Mouse (Mus musculus): ENCODE results near the gene Klk1b22. TPM values are rescaled to one million over a fixed set of nuclear protein-coding genes. Genes with fewer than 3 reads are reported as not detected.
"Not testable (repeated sequence)": the region's sequence is repeated elsewhere in the genome, so short reads cannot be mapped to it uniquely, and the experiment has no call there.

The Klk1b22 gene
- polyA plus RNA-seq (2016; fragmentation: Nextera tagmentation; extraction: Ambion mirVana): not detected in 2 replicates

GRCm38 (mm10) chr7:44112373-44112772 is at the start of gene Klk1b22:
Gene Klk1b22 (plus strand): TSS chr7:44112673.
- Histone ChIP-seq H3K27me3 (no peaks in the 10 kb centered on the region), H3K4me3 (no peak within 1 kb of the TSS), H3K27ac (no peak within 1 kb of the TSS), H3K36me3 (no peaks in the 10 kb centered on the region), H3K9me3 (no peaks in the 10 kb centered on the region), H3K4me2 (replicated peaks) (no peak within 1 kb of the TSS), H3K4me1 (no peaks in the 10 kb centered on the region), H3K9ac (no peak within 1 kb of the TSS)
- no peak for ATAC-seq (ENCODE audit: insufficient number of reproducible peaks, insufficient read depth, low FRiP score, low TSS enrichment)
- WGBS: 62% methylated on average over 4 of the region's 4 CpGs

DNA sequence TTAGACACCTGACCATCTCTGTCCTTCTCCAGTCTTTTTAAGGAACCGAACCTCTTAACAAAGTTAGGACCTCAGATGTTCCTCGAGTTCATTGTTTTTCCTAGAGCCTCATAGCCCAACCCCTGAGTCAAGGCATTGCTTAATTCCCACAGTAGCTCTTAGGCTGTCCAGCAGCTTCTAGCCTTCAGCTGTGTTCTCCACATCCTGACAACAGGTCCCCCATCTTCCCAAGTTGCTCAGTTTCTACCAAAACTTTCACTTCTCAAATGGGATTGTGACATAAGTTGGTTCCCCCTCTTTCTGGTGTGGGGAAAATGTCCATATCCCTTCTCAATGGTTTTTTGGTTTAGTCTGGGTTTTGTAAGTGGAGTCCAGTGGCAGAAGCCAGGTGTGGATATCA is 40.4 kb upstream of the Klk1b22 start:
- H3K36me3 ChIP-seq: no peaks in the 10 kb centered on the region
- H3K4me3 ChIP-seq: no peak overlapping the region
- no peak overlapping the region for H3K4me2 ChIP-seq (replicated peaks)
- no peak overlapping the region for H3K27ac ChIP-seq
- WGBS: 73% methylated on average over 2 of the region's 2 CpGs
- no peaks in the 10 kb centered on the region for H3K4me1 ChIP-seq
- no peak overlapping the region for H3K9ac ChIP-seq
- H3K9me3 ChIP-seq: no peaks in the 10 kb centered on the region
- no peaks in the 10 kb centered on the region for H3K27me3 ChIP-seq
- no peak for ATAC-seq (ENCODE audit: insufficient number of reproducible peaks, insufficient read depth, low FRiP score, low TSS enrichment)

GRCm38 (mm10) chr7:44077703-44078102 is 34.8 kb upstream of the Klk1b22 start:
- no peak overlapping the region for H3K27ac ChIP-seq
- H3K4me1 ChIP-seq: no peaks in the 10 kb centered on the region
- ATAC-seq (ENCODE audit: insufficient number of reproducible peaks, insufficient read depth, low FRiP score, low TSS enrichment): no peak
- no peaks in the 10 kb centered on the region for H3K27me3 ChIP-seq
- H3K9ac ChIP-seq: no peak overlapping the region
- H3K4me2 ChIP-seq (replicated peaks): no peak overlapping the region
- no CpG with 5 or more reads among the region's 1 CpGs for WGBS
- no peaks in the 10 kb centered on the region for H3K36me3 ChIP-seq
- no peak overlapping the region for H3K4me3 ChIP-seq
- no peaks in the 10 kb centered on the region for H3K9me3 ChIP-seq

DNA sequence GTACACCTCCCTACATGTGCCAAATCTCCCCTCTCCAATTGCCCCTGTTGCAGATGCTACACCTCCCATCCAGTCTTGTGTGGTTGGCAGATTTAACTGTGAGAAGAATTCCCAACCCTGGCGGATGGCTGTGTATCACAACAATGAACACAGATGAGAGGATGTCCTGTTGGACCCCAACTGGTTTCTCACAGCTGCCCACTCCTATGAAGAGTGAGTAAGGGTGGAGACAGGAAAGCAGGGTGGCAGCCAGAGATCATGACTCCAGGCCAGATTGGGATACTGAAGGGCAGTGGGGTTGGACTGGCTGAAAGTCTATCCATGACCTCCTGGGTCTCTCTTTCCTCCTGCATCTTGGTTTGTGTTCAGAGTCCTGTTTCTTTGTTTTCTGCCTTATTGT is 16.4 kb upstream of the Klk1b22 start:
- no peak overlapping the region for H3K27ac ChIP-seq
- no peak overlapping the region for H3K4me3 ChIP-seq
- no peaks in the 10 kb centered on the region for H3K36me3 ChIP-seq
- no peak overlapping the region for H3K9ac ChIP-seq
- no peaks in the 10 kb centered on the region for H3K27me3 ChIP-seq
- ATAC-seq (ENCODE audit: insufficient number of reproducible peaks, insufficient read depth, low FRiP score, low TSS enrichment): no peak
- H3K4me1 ChIP-seq: no peaks in the 10 kb centered on the region
- H3K9me3 ChIP-seq: no peaks in the 10 kb centered on the region
- WGBS: 82% methylated on average over 1 of the region's 1 CpGs
- no peak overlapping the region for H3K4me2 ChIP-seq (replicated peaks)

DNA sequence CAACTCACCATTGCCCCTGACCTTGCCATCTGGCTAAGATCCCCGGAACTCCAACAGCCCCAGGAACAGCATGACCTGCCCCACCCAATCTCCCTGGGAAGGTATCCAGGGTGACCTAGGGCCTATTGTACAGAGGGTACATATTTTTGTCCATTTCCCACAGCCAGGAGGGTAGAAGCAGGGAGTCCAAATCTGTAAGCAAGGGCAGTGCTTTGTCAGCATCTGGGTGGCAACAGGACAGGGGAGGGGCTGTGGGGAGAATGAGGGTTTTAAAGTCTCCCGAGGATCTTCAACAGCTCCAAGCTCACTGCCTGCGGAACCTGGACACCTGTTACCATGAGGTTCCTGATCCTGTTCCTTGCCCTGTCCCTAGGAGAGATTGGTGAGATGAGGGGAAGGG is 10.4 kb upstream of the Klk1b22 start, which contains the start of gene Klk1b21:
Klk1b21 (plus strand) TSS at position 301 of the 400 bp plus-strand sequence.
- H3K9me3 ChIP-seq; ATAC-seq (ENCODE audit: insufficient number of reproducible peaks, insufficient read depth, low FRiP score, low TSS enrichment); H3K9ac ChIP-seq; H3K4me2 ChIP-seq (replicated peaks); H3K27ac ChIP-seq; H3K36me3 ChIP-seq; H3K4me1 ChIP-seq; H3K27me3 ChIP-seq; H3K4me3 ChIP-seq: not testable (repeated sequence)
- 71% methylated on average over 3 of the region's 3 CpGs for WGBS

GRCm38 (mm10) chr7:44123445-44123844 is 11.0 kb downstream of the Klk1b22 start:
- Histone ChIP-seq H3K4me1 (no peaks in the 10 kb centered on the region), H3K9ac (no peak overlapping the region), H3K27ac (no peak overlapping the region), H3K4me2 (replicated peaks) (no peak overlapping the region), H3K4me3 (no peak overlapping the region), H3K27me3 (no peaks in the 10 kb centered on the region), H3K9me3 (no peaks in the 10 kb centered on the region), H3K36me3 (no peaks in the 10 kb centered on the region)
- WGBS: 75% methylated on average over 6 of the region's 6 CpGs
- no peak for ATAC-seq (ENCODE audit: insufficient number of reproducible peaks, insufficient read depth, low FRiP score, low TSS enrichment)

DNA sequence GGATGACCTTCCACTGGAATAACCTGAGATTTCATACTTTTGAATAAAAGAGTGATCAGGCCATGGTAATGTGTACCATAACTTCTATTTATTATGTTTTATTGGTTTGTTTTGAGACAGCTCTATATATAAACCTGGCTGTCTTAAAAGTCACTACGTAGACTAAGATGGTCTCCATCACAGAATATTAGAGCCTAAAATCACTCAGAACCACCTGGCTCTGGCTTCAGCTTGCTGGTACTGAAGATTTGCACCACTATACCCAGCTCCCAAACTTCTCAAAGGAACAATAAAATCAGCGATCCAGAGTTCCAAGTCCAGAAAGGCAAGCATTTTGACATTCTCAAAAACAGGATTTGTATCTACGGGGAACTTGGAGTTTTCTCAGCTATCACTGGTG is 24.0 kb downstream of the Klk1b22 start, which contains the start of gene Klk1b16:
Klk1b16 (plus strand) TSS at position 301 of the 400 bp plus-strand sequence.
- WGBS: 86% methylated on average over 3 of the region's 3 CpGs
- Histone ChIP-seq H3K4me1 (no peaks in the 10 kb centered on the region), H3K4me3 (no peak within 1 kb of the TSS), H3K27ac (no peak within 1 kb of the TSS), H3K36me3 (no peaks in the 10 kb centered on the region), H3K27me3 (no peaks in the 10 kb centered on the region), H3K4me2 (replicated peaks) (no peak within 1 kb of the TSS), H3K9me3 (no peaks in the 10 kb centered on the region), H3K9ac (no peak within 1 kb of the TSS)
- no peak for ATAC-seq (ENCODE audit: insufficient number of reproducible peaks, insufficient read depth, low FRiP score, low TSS enrichment)

Other genes starting within 250 kb of the Klk1b22 start
- 0.38 TPM in 1 of 2 replicates, not detected in the other for gene Klk4, start 231.5 kb upstream of the Klk1b22 start, polyA plus RNA-seq (2016; fragmentation: Nextera tagmentation; extraction: Ambion mirVana)
- gene Klk15, start 178.9 kb upstream of the Klk1b22 start, polyA plus RNA-seq (2016; fragmentation: Nextera tagmentation; extraction: Ambion mirVana): not detected in 2 replicates
- not detected in 2 replicates for gene Klk1b8, start 162.0 kb upstream of the Klk1b22 start, polyA plus RNA-seq (2016; fragmentation: Nextera tagmentation; extraction: Ambion mirVana)
- not detected in 2 replicates for gene Klk1b1, start 145.9 kb upstream of the Klk1b22 start, polyA plus RNA-seq (2016; fragmentation: Nextera tagmentation; extraction: Ambion mirVana)
- not detected in 2 replicates for gene Klk1b9, start 136.6 kb upstream of the Klk1b22 start, polyA plus RNA-seq (2016; fragmentation: Nextera tagmentation; extraction: Ambion mirVana)
- gene Klk1b11, start 116.8 kb upstream of the Klk1b22 start, polyA plus RNA-seq (2016; fragmentation: Nextera tagmentation; extraction: Ambion mirVana): not detected in 2 replicates
- not detected in 2 replicates for gene Klk1b26, start 100.5 kb upstream of the Klk1b22 start, polyA plus RNA-seq (2016; fragmentation: Nextera tagmentation; extraction: Ambion mirVana)
- not detected in 2 replicates for gene Klk1b27, start 60.4 kb upstream of the Klk1b22 start, polyA plus RNA-seq (2016; fragmentation: Nextera tagmentation; extraction: Ambion mirVana)
- not detected in 2 replicates for gene Klk1b21, start 10.3 kb upstream of the Klk1b22 start, polyA plus RNA-seq (2016; fragmentation: Nextera tagmentation; extraction: Ambion mirVana)
- gene Klk1b16, start 24.1 kb downstream of the Klk1b22 start, polyA plus RNA-seq (2016; fragmentation: Nextera tagmentation; extraction: Ambion mirVana): not detected in 2 replicates
- gene Klk1b24, start 75.6 kb downstream of the Klk1b22 start, polyA plus RNA-seq (2016; fragmentation: Nextera tagmentation; extraction: Ambion mirVana): not detected in 2 replicates
- gene Klk1b3, start 85.5 kb downstream of the Klk1b22 start, polyA plus RNA-seq (2016; fragmentation: Nextera tagmentation; extraction: Ambion mirVana): not detected in 2 replicates
- not detected in 2 replicates for gene Klk1b4, start 94.8 kb downstream of the Klk1b22 start, polyA plus RNA-seq (2016; fragmentation: Nextera tagmentation; extraction: Ambion mirVana)
- not detected in 2 replicates for gene Klk1b5, start 103.3 kb downstream of the Klk1b22 start, polyA plus RNA-seq (2016; fragmentation: Nextera tagmentation; extraction: Ambion mirVana)
- not detected in 2 replicates for gene Klk1, start 112.7 kb downstream of the Klk1b22 start, polyA plus RNA-seq (2016; fragmentation: Nextera tagmentation; extraction: Ambion mirVana)
- 0.15 TPM in 1 of 2 replicates, not detected in the other for gene Gm36864, start 123.5 kb downstream of the Klk1b22 start, polyA plus RNA-seq (2016; fragmentation: Nextera tagmentation; extraction: Ambion mirVana)
- gene 1700028J19Rik, start 134.0 kb downstream of the Klk1b22 start, polyA plus RNA-seq (2016; fragmentation: Nextera tagmentation; extraction: Ambion mirVana): 0.58 and 0.84 TPM in 2 replicates
- 208 and 212 TPM in 2 replicates for gene 2410002F23Rik, start 134.0 kb downstream of the Klk1b22 start, polyA plus RNA-seq (2016; fragmentation: Nextera tagmentation; extraction: Ambion mirVana)
- gene Acp4, start 144.7 kb downstream of the Klk1b22 start, polyA plus RNA-seq (2016; fragmentation: Nextera tagmentation; extraction: Ambion mirVana): 0.10 TPM in 1 of 2 replicates, not detected in the other
- gene Gm15517, start 148.8 kb downstream of the Klk1b22 start, polyA plus RNA-seq (2016; fragmentation: Nextera tagmentation; extraction: Ambion mirVana): not detected in 2 replicates
- 1.9 and 2.3 TPM in 2 replicates for gene Clec11a, start 194.2 kb downstream of the Klk1b22 start, polyA plus RNA-seq (2016; fragmentation: Nextera tagmentation; extraction: Ambion mirVana)
- gene Shank1, start 197.6 kb downstream of the Klk1b22 start, polyA plus RNA-seq (2016; fragmentation: Nextera tagmentation; extraction: Ambion mirVana): 2.4 and 3.8 TPM in 2 replicates

Data from embryonic facial prominence, embryonic 12.5 days (tissue).